Mouse (Mus musculus) spleen, adult 2 months (tissue): ENCODE results near the gene Mycbp2. TPM values are rescaled to one million over a fixed set of nuclear protein-coding genes. Genes with fewer than 3 reads are reported as not detected.

Source experiments
- DNase-seq, 2 experiments: peaks; one replicate each; pipeline versions ENCODE4 v3.0.0 to v3.0.0-alpha.2; 2012 to 2021; ENCODE audit warnings: low spot score in 2 of 2, low read depth in 1 of 2
- H3K27ac ChIP-seq: fragments of 200-500 bp; 2 replicates; pipeline ENCODE4 v1.5.1; 2012; ENCODE audit warnings: low read length, inconsistent platforms; ENCODE audit not compliant: insufficient read depth
- H3K27me3 ChIP-seq: fragments of 200-500 bp; 2 replicates; pipeline ENCODE4 v1.6.1; 2012; ENCODE audit warnings: mild to moderate bottlenecking, moderate library complexity, low read length, inconsistent platforms; ENCODE audit not compliant: control insufficient read depth, insufficient read depth
- H3K36me3 ChIP-seq: fragments of 200-500 bp; 2 replicates; pipeline ENCODE4 v1.6.1; 2012; ENCODE audit warnings: mild to moderate bottlenecking, low read length, inconsistent platforms; ENCODE audit not compliant: control insufficient read depth, insufficient read depth
- H3K4me1 ChIP-seq: fragments of 200-500 bp; 2 replicates; pipeline ENCODE4 v1.6.1; 2011; ENCODE audit warnings: inconsistent platforms; ENCODE audit not compliant: control insufficient read depth, insufficient read depth, insufficient read length
- H3K4me3 ChIP-seq: fragments of 200-500 bp; 2 replicates; pipeline ENCODE4 v1.5.1; 2011; ENCODE audit warnings: mild to moderate bottlenecking, inconsistent platforms; ENCODE audit not compliant: insufficient read depth, insufficient read length; ENCODE audit errors: extremely low read depth
- CTCF ChIP-seq: fragments of 200-500 bp; IDR thresholded peaks from 2 replicates; pipeline ENCODE4 v1.5.1; 2011; ENCODE audit warnings: mild to moderate bottlenecking, inconsistent platforms; ENCODE audit not compliant: insufficient read depth, insufficient read length, insufficient replicate concordance; ENCODE audit errors: extremely low read depth
- POLR2A ChIP-seq: fragments of 200-500 bp; IDR thresholded peaks from 2 replicates; pipeline ENCODE4 v1.6.1; 2011; ENCODE audit warnings: low read depth, low read length, inconsistent platforms
- WGBS: fragments of 180-500 bp; shearing (Covaris S2); methylation state at CpG from one replicate; pipeline ENCODE4 v1.1.7; 2018; 5-methylcytosine and 5-hydroxymethylcytosine counted together
- polyA plus RNA-seq: library from polyadenylated mRNA; depleted of rRNA; stranded (reverse); fragments of >200 nt; gene quantifications from 2 replicates; pipeline ENCODE4 v1.2.3, GENCODE M21; 2012; rRNA removed

The Mycbp2 gene
- 32.9 and 34.3 TPM in 2 replicates for polyA plus RNA-seq

DNA sequence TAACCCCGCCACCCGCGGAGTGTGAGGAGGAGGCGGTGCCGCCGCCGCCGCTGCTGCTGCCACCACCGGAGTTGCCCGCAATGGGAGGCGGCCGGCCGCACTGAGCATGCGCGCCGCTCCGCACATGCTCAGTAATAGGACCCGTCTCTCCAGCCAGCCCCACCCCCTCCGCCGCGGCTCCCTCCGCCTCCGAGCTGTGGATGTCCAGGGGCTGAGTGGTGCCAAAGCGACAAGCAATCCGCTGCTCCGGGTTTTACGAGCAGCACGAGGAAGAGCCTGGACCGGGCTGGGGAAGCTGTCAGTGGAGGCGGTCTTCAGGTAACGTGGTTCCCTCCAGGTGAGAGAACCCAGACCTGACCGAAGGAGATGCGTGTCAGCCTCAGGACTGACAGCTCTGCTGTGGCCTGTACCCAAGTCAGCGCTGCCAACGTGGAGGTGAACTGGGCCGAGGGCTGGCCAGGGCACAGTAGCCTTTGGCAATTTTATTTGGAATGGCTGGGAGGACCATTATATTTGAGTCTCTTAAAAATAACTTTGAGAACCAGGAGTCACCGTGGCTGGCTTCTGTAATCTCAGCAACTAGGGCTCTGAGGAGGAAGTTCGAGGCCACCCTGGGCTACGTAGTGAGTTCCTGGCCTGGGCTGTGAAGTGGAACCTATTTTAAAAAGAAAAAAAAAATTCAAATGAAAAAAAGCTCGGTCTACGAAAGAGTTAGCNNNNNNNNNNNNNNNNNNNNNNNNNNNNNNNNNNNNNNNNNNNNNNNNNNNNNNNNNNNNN, at the start of gene Mycbp2:
Mycbp2 (minus strand) TSS at position 86 of the 777 bp plus-strand sequence.
- peak; percentile 59 for TF ChIP-seq POLR2A
- no peak for TF ChIP-seq CTCF
- peak; percentile 86 to 97 for DNase-seq
- Histone ChIP-seq H3K4me3 (peak within 1 kb of the TSS; percentile 76), H3K27me3 (no peaks in the 10 kb centered on the region), H3K36me3 (no peaks in the 10 kb centered on the region), H3K27ac (peak within 1 kb of the TSS; percentile 87), H3K4me1 (no peaks in the 10 kb centered on the region; the same call in 1 of the 2 replicates)
- WGBS, result under 1% methylated on average over 38 of the region's 41 CpGs

DNA sequence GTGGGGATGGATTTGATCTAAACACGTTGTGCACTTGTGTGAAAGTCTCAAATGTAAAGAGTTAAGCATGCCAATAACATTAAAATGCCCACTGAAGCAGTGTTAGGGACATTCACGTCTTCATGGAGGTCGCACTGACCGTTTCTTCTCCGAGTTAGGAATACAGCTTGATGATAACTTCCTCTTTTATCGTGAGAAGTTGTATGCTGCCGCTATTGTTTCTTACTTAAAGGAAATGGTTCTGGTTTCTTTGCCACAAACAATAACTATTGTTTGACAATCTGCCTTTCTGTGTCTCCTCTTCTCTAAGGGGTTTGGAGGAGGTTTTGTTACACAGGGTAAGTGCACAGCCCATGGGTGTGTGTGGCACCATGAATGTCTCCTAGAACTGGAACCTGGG, 45.8 kb upstream of the Mycbp2 start:
- Histone ChIP-seq H3K4me1 (no peaks in the 10 kb centered on the region), H3K27ac (no peak overlapping the region), H3K36me3 (no peaks in the 10 kb centered on the region), H3K27me3 (no peaks in the 10 kb centered on the region), H3K4me3 (no peak overlapping the region)
- TF ChIP-seq POLR2A (no peak), CTCF (no peak)
- WGBS, result 12% methylated on average over 7 of the region's 7 CpGs
- DNase-seq, result no peak

DNA sequence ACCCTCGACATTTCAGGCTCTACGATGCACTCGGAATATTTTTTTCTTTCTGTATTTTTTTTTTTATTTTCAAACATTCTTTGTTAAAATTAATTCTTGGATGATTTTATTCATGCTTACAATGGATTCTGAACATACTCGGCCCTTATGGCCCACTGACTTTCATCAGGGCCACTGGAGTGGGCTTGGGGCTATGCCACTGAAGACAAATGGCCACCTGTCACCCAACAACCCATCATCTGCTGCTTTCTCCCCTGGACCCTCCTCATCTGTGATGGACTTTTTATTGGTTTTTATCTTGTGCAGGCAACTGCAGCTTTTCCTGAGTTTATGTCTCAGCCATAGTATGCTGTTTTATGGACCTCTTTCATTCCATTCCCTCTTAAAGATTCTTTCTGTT, 40.8 kb upstream of the Mycbp2 start:
- H3K36me3 ChIP-seq, result no peaks in the 10 kb centered on the region
- TF ChIP-seq POLR2A (no peak), CTCF (no peak)
- H3K27me3 ChIP-seq, result no peaks in the 10 kb centered on the region
- H3K27ac ChIP-seq, result no peak overlapping the region
- whole genome bisulfite sequencing, result 85% methylated on average over 4 of the region's 4 CpGs
- DNase-seq, result no peak
- H3K4me1 ChIP-seq, result no peaks in the 10 kb centered on the region
- no peak overlapping the region for H3K4me3 ChIP-seq

DNA sequence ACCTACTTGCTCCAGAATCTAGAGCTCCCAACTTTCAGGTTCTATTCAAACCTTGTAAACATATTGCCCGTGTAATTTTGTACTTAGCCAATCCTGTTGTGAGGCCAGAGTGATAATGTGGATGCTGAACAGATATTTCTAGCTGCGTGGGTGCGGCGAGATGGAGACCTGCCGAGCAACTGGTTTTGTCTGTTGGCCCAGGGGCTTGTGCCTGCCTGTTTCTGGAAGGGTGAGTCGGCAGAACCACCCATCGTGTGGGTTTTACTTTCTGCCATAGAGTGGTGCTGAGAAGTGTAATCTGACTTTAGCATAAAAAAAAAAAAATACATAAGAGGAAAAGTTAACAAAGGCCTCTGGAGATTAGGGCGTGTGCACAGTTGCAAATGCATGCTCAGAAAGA, 40.3 kb upstream of the Mycbp2 start:
- Histone ChIP-seq H3K27me3 (no peaks in the 10 kb centered on the region), H3K4me1 (no peaks in the 10 kb centered on the region), H3K36me3 (no peaks in the 10 kb centered on the region), H3K27ac (no peak overlapping the region), H3K4me3 (no peak overlapping the region)
- TF ChIP-seq CTCF, result no peak
- TF ChIP-seq POLR2A, result no peak
- 72% methylated on average over 8 of the region's 8 CpGs for WGBS
- DNase-seq, result no peak

DNA sequence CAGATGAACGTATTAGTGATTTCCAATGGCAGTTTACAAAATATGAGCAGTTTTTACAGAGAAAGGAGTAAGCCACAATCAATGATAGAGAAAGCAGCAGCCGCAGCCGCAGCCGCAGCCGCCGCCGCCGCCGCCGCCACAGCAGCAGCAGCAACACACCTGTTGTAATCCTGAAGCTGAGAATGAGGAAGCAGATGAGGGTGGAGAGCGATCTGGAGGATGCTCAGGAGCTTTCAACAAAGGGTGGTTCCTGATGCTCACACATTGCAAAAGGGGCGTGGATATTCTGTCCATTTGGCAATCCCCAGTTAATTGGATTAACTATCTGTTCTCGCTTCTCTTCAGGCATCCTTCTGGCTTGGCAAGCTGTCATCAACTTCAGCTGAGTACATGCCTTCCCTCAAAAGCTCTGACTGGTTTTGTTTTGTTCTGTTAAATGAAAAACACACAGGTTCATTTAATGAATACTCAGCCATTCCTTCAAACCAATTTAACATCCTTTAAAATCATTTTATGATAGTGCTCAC, 38.5 kb upstream of the Mycbp2 start:
- Histone ChIP-seq H3K36me3 (no peaks in the 10 kb centered on the region), H3K27me3 (no peaks in the 10 kb centered on the region), H3K4me1 (no peaks in the 10 kb centered on the region), H3K4me3 (no peak overlapping the region), H3K27ac (no peak overlapping the region)
- no peak for DNase-seq
- 88% methylated on average over 13 of the region's 13 CpGs for WGBS
- TF ChIP-seq POLR2A (no peak), CTCF (no peak)

DNA sequence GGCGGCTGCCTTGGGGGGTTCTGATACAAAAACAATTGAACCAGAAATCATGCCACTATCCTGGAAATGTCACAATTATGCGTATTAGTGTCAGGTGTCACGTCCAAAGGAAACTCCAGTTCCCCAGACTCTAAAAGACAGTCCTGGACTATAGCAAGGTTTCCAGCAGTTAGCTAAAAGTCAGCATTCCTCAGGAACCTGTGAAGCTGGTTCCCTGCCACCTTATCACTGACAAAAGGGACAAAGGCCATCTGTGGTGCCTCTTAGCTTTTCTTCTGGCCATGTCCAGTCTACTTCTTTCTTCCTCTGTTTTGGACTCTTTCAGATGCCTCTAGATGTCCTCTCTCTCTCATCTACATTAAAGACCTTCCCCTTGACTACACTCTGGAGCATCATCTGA, 32.1 kb upstream of the Mycbp2 start:
- WGBS, result 91% methylated on average over 3 of the region's 3 CpGs
- Histone ChIP-seq H3K36me3 (no peaks in the 10 kb centered on the region), H3K4me3 (no peak overlapping the region), H3K4me1 (no peaks in the 10 kb centered on the region; the same call in none of the 2 replicates), H3K27ac (no peak overlapping the region), H3K27me3 (no peaks in the 10 kb centered on the region)
- DNase-seq, result no peak
- no peak for TF ChIP-seq POLR2A
- no peak for TF ChIP-seq CTCF

GRCm38 (mm10) chr14:103376765-103377164, 30.2 kb upstream of the Mycbp2 start:
- no peaks in the 10 kb centered on the region for H3K36me3 ChIP-seq
- H3K4me3 ChIP-seq, result no peak overlapping the region
- no peak for DNase-seq
- H3K27me3 ChIP-seq, result no peaks in the 10 kb centered on the region
- no peak overlapping the region for H3K27ac ChIP-seq
- 62% methylated on average over 3 of the region's 3 CpGs for WGBS
- no peaks in the 10 kb centered on the region; the same call in none of the 2 replicates for H3K4me1 ChIP-seq
- TF ChIP-seq POLR2A (no peak), CTCF (no peak)
